Mouse (Mus musculus): ENCODE results near the gene AC124108.1.

DNA sequence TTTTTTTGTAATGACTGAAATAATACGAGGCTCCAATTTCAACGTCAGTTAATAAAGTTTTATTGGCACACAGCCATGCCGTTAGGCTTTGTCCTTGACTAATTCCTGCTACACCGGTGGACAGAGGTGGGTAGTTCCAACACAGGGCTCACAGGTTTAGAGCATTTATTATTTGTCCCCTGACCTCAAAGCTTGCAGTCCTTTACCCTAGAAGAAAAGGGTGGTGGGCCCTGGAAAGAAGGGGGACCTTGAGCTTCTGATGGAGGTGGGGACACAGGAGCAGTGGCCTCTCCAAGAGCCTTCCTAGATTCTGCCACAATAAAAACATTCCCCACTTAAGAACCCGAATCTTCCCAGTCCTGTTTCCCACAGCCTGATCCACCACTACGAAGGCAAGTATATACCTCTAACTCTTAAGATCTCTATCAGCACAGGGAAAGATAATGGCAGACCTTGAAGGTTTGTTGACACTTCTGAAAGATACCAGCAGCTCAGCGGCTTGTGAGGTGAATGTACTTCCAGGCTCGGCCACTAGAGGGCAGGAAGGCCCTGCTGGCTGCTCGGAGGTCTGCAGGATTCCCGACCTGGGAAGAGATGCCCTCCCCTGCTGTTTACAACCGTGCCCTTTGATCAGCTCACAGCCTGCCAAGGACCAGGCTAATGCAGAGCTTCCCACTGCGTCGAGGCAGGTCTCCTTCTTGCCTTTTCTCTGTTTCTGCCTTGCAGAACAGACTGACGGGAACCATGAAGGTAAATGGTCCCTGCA is 34.1 kb upstream of the AC124108.1 start:
- TF ChIP-seq MAZ (IDR thresholded peaks at IDR 0.05; ENCODE audit: low read depth, low read length) = no peak
- TF ChIP-seq POLR2A (IDR thresholded peaks at IDR 0.05; ENCODE audit: low read depth, low read length) = no peak
- peak; percentile 90 to 92 for TF ChIP-seq CTCF (conservative IDR thresholded peaks at IDR 0.05 in 1 of 2, IDR thresholded peaks at IDR 0.05 in 1 of 2; ENCODE audit: low read depth in 2 of 2, low read length in 2 of 2)
- no peak for TF ChIP-seq MAX (IDR thresholded peaks at IDR 0.05; ENCODE audit: low read length)
- TF ChIP-seq EP300 (IDR thresholded peaks at IDR 0.05; ENCODE audit: low read length) = no peak
- TF ChIP-seq ZC3H11A (IDR thresholded peaks at IDR 0.05; ENCODE audit: low read depth, low read length) = peak; percentile 20; the same call in 1 of the 2 replicates
- TF ChIP-seq BHLHE40 (IDR thresholded peaks at IDR 0.05; ENCODE audit: low read depth, low read length) = no peak
